Mouse (Mus musculus) layer of hippocampus, postnatal 25 days (tissue): Measurements from ENCODE around the gene Lbx2. TPM values are rescaled to one million over a fixed set of nuclear protein-coding genes. Genes with fewer than 3 reads are reported as not detected.

Source experiments
- DNase-seq, 2 experiments: peaks; one replicate each; pipeline ENCODE4 v3.0.0; 2022; ENCODE audit warnings: mixed read lengths in 2 of 2, low spot score in 1 of 2; ENCODE audit errors: extremely low spot score in 1 of 2
- total RNA-seq, 2 experiments: library from RNA; stranded (reverse); gene quantifications; 2 replicates each; pipeline ENCODE4 v1.2.3; 2021

Gene Lbx2
- total RNA-seq, 2 experiments from 2014 or later, result 0.77 TPM; not detected in 1

- peak; percentile 19 to 60 for DNase-seq
Measured at GRCm38 (mm10) chr6:83070311-83071219, 15.6 kb upstream of the Lbx2 start.

- DNase-seq, result no peak
Measured at GRCm38 (mm10) chr6:83071220-83071619, 14.9 kb upstream of the Lbx2 start.

- DNase-seq, result no peak
Measured at GRCm38 (mm10) chr6:83074979-83075378, 11.2 kb upstream of the Lbx2 start.

GRCm38 (mm10) chr6:83077630-83078323, 8.4 kb upstream of the Lbx2 start, which contains the start of gene Pcgf1:
Gene Pcgf1, plus strand, starts transcription at chr6:83077869.
- peak; percentile 39 to 50 for DNase-seq

GRCm38 (mm10) chr6:83078324-83078858, 7.8 kb upstream of the Lbx2 start:
- DNase-seq, result peak; percentile 100

- DNase-seq, result no peak
Measured at GRCm38 (mm10) chr6:83080210-83080609, 6.0 kb upstream of the Lbx2 start.

- DNase-seq, result no peak
Measured at GRCm38 (mm10) chr6:83083497-83083896, 2.7 kb upstream of the Lbx2 start.

- no peak for DNase-seq
Measured at GRCm38 (mm10) chr6:83084477-83084876, 1.7 kb upstream of the Lbx2 start.

- no peak for DNase-seq
Measured at GRCm38 (mm10) chr6:83087205-83087925, 1.2 kb downstream of the Lbx2 start.

GRCm38 (mm10) chr6:83087926-83088260, 1.7 kb downstream of the Lbx2 start:
- DNase-seq, result no peak

- DNase-seq, result no peak
Measured at GRCm38 (mm10) chr6:83092416-83093127, 6.4 kb downstream of the Lbx2 start.

- no peak for DNase-seq
Measured at GRCm38 (mm10) chr6:83095968-83096367, 9.8 kb downstream of the Lbx2 start.

GRCm38 (mm10) chr6:83098411-83098810, 12.2 kb downstream of the Lbx2 start:
- no peak for DNase-seq

- DNase-seq, result peak; percentile 72 to 73
Measured at GRCm38 (mm10) chr6:83101316-83101687, 15.1 kb downstream of the Lbx2 start, which contains the start of the genes Ccdc142 and Gm42688. Gene Ccdc142, plus strand, starts transcription at chr6:83101601. Gene Gm42688, plus strand, starts transcription at chr6:83101617.

GRCm38 (mm10) chr6:83101688-83102556, 15.8 kb downstream of the Lbx2 start:
- DNase-seq, result peak; percentile 43 to 55

- no peak for DNase-seq
Measured at GRCm38 (mm10) chr6:83103130-83103650, 17.0 kb downstream of the Lbx2 start.

GRCm38 (mm10) chr6:83104158-83104557, 18.0 kb downstream of the Lbx2 start:
- DNase-seq, result no peak

GRCm38 (mm10) chr6:83107566-83108400, 21.6 kb downstream of the Lbx2 start:
- DNase-seq, result peak; percentile 60 to 70
